Mouse (Mus musculus) C2C12 (cell line): ENCODE results near the gene Mta2. TPM values are rescaled to one million over a fixed set of nuclear protein-coding genes. Genes with fewer than 3 reads are reported as not detected.

ENCODE experiments used
- H3K27me3 ChIP-seq: one replicate; pipeline ENCODE4 v1.6.1; 2011; ENCODE audit not compliant: control insufficient read depth, insufficient read depth, insufficient read length
- H3K36me3 ChIP-seq: one replicate; pipeline ENCODE4 v1.6.1; 2011; ENCODE audit not compliant: control insufficient read depth, insufficient read depth
- H3K4me3 ChIP-seq: one replicate; pipeline ENCODE4 v1.5.1; 2011; ENCODE audit warnings: mild to moderate bottlenecking, control low read depth; ENCODE audit not compliant: poor library complexity, insufficient read depth, severe bottlenecking
- H3K79me2 ChIP-seq: one replicate; pipeline ENCODE4 v1.6.1; 2011; ENCODE audit not compliant: control insufficient read depth, insufficient read depth
- H3K79me3 ChIP-seq: one replicate; pipeline ENCODE4 v1.6.1; 2011; ENCODE audit warnings: low read depth, control low read depth
- H3ac ChIP-seq: one replicate; pipeline ENCODE3; 2011; ENCODE audit warnings: low read depth; ENCODE audit not compliant: control insufficient read depth, insufficient read length
- CEBPB ChIP-seq: IDR thresholded peaks from one replicate; pipeline ENCODE4 v1.6.1; 2011; ENCODE audit warnings: low read depth, mild to moderate bottlenecking, control low read depth, moderate library complexity
- CTCF ChIP-seq: IDR thresholded peaks from one replicate; pipeline ENCODE4 v1.5.1; 2011; ENCODE audit not compliant: control insufficient read depth, insufficient read depth, insufficient read length
- FOSL1 ChIP-seq: IDR thresholded peaks from one replicate; pipeline ENCODE4 v1.8.0; 2011; ENCODE audit warnings: mild to moderate bottlenecking, low read length; ENCODE audit not compliant: poor library complexity, insufficient read depth, severe bottlenecking
- MAX ChIP-seq: IDR thresholded peaks from one replicate; pipeline ENCODE4 v1.6.1; 2011; ENCODE audit warnings: mild to moderate bottlenecking, control low read depth
- MYOD1 ChIP-seq: IDR thresholded peaks from one replicate; pipeline ENCODE4 v1.6.1; 2011; ENCODE audit warnings: low read depth; ENCODE audit not compliant: control insufficient read depth, insufficient read length
- MYOG ChIP-seq: IDR thresholded peaks from one replicate; pipeline ENCODE4 v1.6.1; 2011; ENCODE audit not compliant: control insufficient read depth, insufficient read length; ENCODE audit errors: extremely low read depth
- USF1 ChIP-seq: IDR thresholded peaks from one replicate; pipeline ENCODE4 v1.6.1; 2011; ENCODE audit warnings: low read depth, mild to moderate bottlenecking, control low read depth, moderate library complexity
- polyA plus RNA-seq: library from polyadenylated mRNA; unstranded; fragments of >200 nt; fragmentation: generic; extraction: Trizol; gene quantifications from one replicate; pipeline ENCODE4 v1.2.1, GENCODE M21; 2012; ENCODE audit warnings: missing spikeins

The Mta2 gene
- polyA plus RNA-seq, 1 experiment: 109 TPM

GRCm38 (mm10) chr19:8926766-8927165 is 14.9 kb upstream of the Mta2 start:
- Histone ChIP-seq H3K36me3 (peaks cover 36% of the 10 kb centered on the region), H3K27me3 (no peaks in the 10 kb centered on the region), H3K4me3 (no peak overlapping the region), H3K79me3 (peaks cover 28% of the 10 kb centered on the region), H3K79me2 (peaks cover 46% of the 10 kb centered on the region), H3ac (no peak overlapping the region)
- TF ChIP-seq FOSL1 (no peak), MYOD1 (no peak), MYOG (no peak), MAX (no peak), USF1 (no peak), CEBPB (no peak), CTCF (no peak)

GRCm38 (mm10) chr19:8927891-8928525 is 13.7 kb upstream of the Mta2 start:
- H3ac ChIP-seq: no peak overlapping the region
- H3K79me2 ChIP-seq: peaks cover 33% of the 10 kb centered on the region
- peaks cover 19% of the 10 kb centered on the region for H3K79me3 ChIP-seq
- H3K36me3 ChIP-seq: peaks cover 23% of the 10 kb centered on the region
- no peaks in the 10 kb centered on the region for H3K27me3 ChIP-seq
- TF ChIP-seq FOSL1: no peak
- no peak for TF ChIP-seq CTCF
- TF ChIP-seq MAX: no peak
- no peak for TF ChIP-seq MYOG
- no peak for TF ChIP-seq CEBPB
- no peak for TF ChIP-seq USF1
- no peak for TF ChIP-seq MYOD1
- H3K4me3 ChIP-seq: no peak overlapping the region

GRCm38 (mm10) chr19:8928689-8929223 is 12.9 kb upstream of the Mta2 start:
- H3K36me3 ChIP-seq: peaks cover 16% of the 10 kb centered on the region
- TF ChIP-seq CTCF (no peak), MYOD1 (no peak), MYOG (no peak)

GRCm38 (mm10) chr19:8929224-8930088 is 12.2 kb upstream of the Mta2 start, which contains the start of the genes Rom1 and Eml3:
Gene Rom1 (minus strand): TSS chr19:8929356.
Gene Eml3 (plus strand): TSS chr19:8929552.
- no peaks in the 10 kb centered on the region for H3K27me3 ChIP-seq
- H3ac ChIP-seq: peak within 1 kb of the TSS; percentile 73
- H3K36me3 ChIP-seq: peaks cover 14% of the 10 kb centered on the region
- H3K4me3 ChIP-seq: peak within 1 kb of the TSS; percentile 59
- TF ChIP-seq CTCF (peak; percentile 66), MYOG (no peak)
- H3K79me3 ChIP-seq: peaks cover 10% of the 10 kb centered on the region
- H3K79me2 ChIP-seq: peaks cover 19% of the 10 kb centered on the region

More at GRCm38 (mm10) chr19:8928689-8929223, 12.9 kb upstream of the Mta2 start:
- peaks cover 26% of the 10 kb centered on the region for H3K79me2 ChIP-seq
- H3ac ChIP-seq: peak overlapping the region; percentile 51
- peak overlapping the region; percentile 59 for H3K4me3 ChIP-seq
- H3K79me3 ChIP-seq: peaks cover 12% of the 10 kb centered on the region
- no peaks in the 10 kb centered on the region for H3K27me3 ChIP-seq

GRCm38 (mm10) chr19:8930117-8930516 is 11.6 kb upstream of the Mta2 start:
- TF ChIP-seq FOSL1: no peak
- no peak for TF ChIP-seq MAX
- TF ChIP-seq MYOD1: no peak
- TF ChIP-seq USF1: no peak
- TF ChIP-seq MYOG: no peak
- TF ChIP-seq CEBPB: no peak
- TF ChIP-seq CTCF: no peak
- Histone ChIP-seq H3K36me3 (peaks cover 19% of the 10 kb centered on the region), H3K79me2 (peaks cover 17% of the 10 kb centered on the region), H3ac (peak overlapping the region; percentile 73), H3K27me3 (no peaks in the 10 kb centered on the region), H3K79me3 (peaks cover 10% of the 10 kb centered on the region), H3K4me3 (peak overlapping the region; percentile 59)

- Histone ChIP-seq H3ac (peak overlapping the region; percentile 73), H3K79me2 (peaks cover 17% of the 10 kb centered on the region), H3K79me3 (peaks cover 10% of the 10 kb centered on the region), H3K36me3 (peaks cover 25% of the 10 kb centered on the region), H3K27me3 (no peaks in the 10 kb centered on the region), H3K4me3 (no peak overlapping the region)
- TF ChIP-seq MAX (no peak), USF1 (no peak), MYOG (no peak), FOSL1 (no peak), CTCF (no peak), CEBPB (no peak), MYOD1 (no peak)
Observed at GRCm38 (mm10) chr19:8930771-8931170, 10.9 kb upstream of the Mta2 start.
